Mouse (Mus musculus): ENCODE measurements at regions not wholly inside any gene's neighbourhood (a gene's known extent, or its start where the extent isn't known, plus 50 kb on each side); places are given as distances from the start of the nearest gene placed in this dataset.

DNA sequence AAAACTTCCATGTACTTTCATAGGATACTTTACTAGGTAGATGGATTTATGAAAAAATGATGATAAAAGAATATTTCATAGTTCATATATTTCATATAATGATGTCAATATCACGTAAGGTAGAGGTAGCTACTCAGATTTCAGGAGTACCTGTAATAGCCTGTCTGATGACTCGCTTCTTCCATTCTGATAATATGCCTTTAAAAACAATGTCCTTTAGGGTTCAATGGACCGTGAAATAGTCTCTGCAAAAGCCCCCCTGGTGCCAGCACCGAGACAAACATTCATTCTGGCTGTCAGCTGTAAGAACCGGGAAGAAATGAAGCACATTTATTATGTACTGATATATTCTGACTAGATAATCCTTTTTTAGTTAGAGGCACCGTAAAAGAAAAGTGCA is 449.7 kb downstream of the Plod2 start:
- no peaks in the 10 kb centered on the region for H3K27me3 ChIP-seq (ENCODE audit: control insufficient read depth, insufficient read depth, low read length)
- no peak overlapping the region for H3K4me3 ChIP-seq (ENCODE audit: low read depth, low read length)
- ATAC-seq (ENCODE audit: low FRiP score) = peak; percentile 76; the same call in 1 of the 2 replicates
- no peak overlapping the region for H3K9ac ChIP-seq (ENCODE audit: low read depth, low read length)
- no peaks in the 10 kb centered on the region for H3K4me1 ChIP-seq (replicated peaks; ENCODE audit: control insufficient read depth, insufficient read depth, low read length)
- H3K4me2 ChIP-seq (replicated peaks; ENCODE audit: low read depth, low read length) = no peak overlapping the region
- no peak overlapping the region for H3K27ac ChIP-seq (ENCODE audit: low read depth, low read length)
- no peaks in the 10 kb centered on the region for H3K9me3 ChIP-seq (ENCODE audit: control insufficient read depth, low read length)
- DNase-seq (ENCODE audit: low spot score) = peak; percentile 15
- no peaks in the 10 kb centered on the region for H3K36me3 ChIP-seq (ENCODE audit: control insufficient read depth, insufficient read depth, low read length)
- 37% methylated on average over 6 of the region's 6 CpGs for WGBS

DNA sequence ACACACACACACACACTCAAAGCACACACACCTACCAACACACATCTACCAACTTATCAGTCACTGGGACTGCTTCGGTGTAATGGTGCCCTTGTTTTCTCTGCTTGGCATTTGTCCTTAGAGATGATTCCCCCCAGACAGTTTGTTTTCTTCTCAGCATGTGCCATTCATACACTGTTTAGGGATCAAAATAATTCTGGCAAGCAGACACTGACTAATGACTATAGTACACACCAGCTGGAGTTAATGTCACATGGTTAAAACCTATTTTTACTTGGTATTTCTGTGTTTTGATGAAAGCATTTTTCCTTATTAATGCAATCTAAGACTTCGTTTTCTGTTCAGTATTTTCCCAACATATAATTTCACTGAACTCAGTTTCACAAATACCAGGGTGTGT is 454.1 kb downstream of the Plod2 start:
- H3K4me3 ChIP-seq (ENCODE audit: low read depth, low read length) = no peak overlapping the region
- no peaks in the 10 kb centered on the region for H3K27me3 ChIP-seq (ENCODE audit: control insufficient read depth, insufficient read depth, low read length)
- ATAC-seq (ENCODE audit: low FRiP score) (no peak), DNase-seq (ENCODE audit: low spot score) (no peak)
- H3K4me2 ChIP-seq (replicated peaks; ENCODE audit: low read depth, low read length) = no peak overlapping the region
- H3K36me3 ChIP-seq (ENCODE audit: control insufficient read depth, insufficient read depth, low read length) = no peaks in the 10 kb centered on the region
- no peak overlapping the region for H3K9ac ChIP-seq (ENCODE audit: low read depth, low read length)
- WGBS = 81% methylated on average over 2 of the region's 2 CpGs
- no peaks in the 10 kb centered on the region for H3K9me3 ChIP-seq (ENCODE audit: control insufficient read depth, low read length)
- no peaks in the 10 kb centered on the region for H3K4me1 ChIP-seq (replicated peaks; ENCODE audit: control insufficient read depth, insufficient read depth, low read length)
- no peak overlapping the region for H3K27ac ChIP-seq (ENCODE audit: low read depth, low read length)

DNA sequence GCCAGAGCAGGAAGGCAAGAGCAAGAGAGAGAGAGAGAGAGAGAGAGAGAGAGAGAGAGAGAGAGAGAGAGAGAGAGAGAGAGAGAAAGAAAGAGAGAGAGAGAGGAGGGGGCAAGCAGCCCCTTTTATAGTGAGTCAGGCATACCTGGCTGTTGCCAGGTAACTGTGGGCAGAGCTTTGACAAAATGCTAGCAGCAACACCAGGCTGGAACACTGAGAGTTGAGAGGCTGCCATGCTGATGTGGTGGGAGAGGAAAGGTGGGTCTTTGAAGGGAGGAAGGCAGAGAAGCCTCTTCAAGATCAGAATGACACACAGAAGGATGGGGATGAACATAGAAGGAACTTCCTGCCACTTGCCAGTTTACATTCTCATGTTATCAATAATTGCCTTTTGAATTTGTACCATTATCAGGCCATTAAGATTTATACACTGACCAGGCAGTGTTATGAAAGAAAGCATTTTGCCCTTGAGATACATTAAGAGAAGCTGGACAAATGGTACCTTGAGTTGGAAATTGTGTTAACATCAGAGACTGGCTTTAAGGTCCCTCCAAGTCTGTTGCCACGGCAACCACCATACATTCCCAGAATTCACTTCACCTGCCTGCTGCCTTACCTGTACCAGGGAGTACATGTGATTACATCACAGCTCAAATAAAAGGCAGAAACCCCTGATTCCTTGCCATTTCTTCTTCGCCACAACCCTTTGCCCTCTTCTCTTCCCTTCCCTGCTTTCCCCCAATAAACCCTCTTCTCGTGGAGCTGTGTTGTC is 463.3 kb downstream of the Plod2 start:
- no peaks in the 10 kb centered on the region for H3K9me3 ChIP-seq (ENCODE audit: control insufficient read depth, low read length)
- ATAC-seq (ENCODE audit: low FRiP score) = no peak
- H3K4me1 ChIP-seq (replicated peaks; ENCODE audit: control insufficient read depth, insufficient read depth, low read length) = no peaks in the 10 kb centered on the region
- no peak overlapping the region for H3K27ac ChIP-seq (ENCODE audit: low read depth, low read length)
- DNase-seq (ENCODE audit: low spot score) = no peak
- H3K4me3 ChIP-seq (ENCODE audit: low read depth, low read length) = no peak overlapping the region
- WGBS = 85% methylated on average over 3 of the region's 3 CpGs
- no peak overlapping the region for H3K4me2 ChIP-seq (replicated peaks; ENCODE audit: low read depth, low read length)
- no peak overlapping the region for H3K9ac ChIP-seq (ENCODE audit: low read depth, low read length)
- H3K27me3 ChIP-seq (ENCODE audit: control insufficient read depth, insufficient read depth, low read length) = no peaks in the 10 kb centered on the region
- no peaks in the 10 kb centered on the region for H3K36me3 ChIP-seq (ENCODE audit: control insufficient read depth, insufficient read depth, low read length)

DNA sequence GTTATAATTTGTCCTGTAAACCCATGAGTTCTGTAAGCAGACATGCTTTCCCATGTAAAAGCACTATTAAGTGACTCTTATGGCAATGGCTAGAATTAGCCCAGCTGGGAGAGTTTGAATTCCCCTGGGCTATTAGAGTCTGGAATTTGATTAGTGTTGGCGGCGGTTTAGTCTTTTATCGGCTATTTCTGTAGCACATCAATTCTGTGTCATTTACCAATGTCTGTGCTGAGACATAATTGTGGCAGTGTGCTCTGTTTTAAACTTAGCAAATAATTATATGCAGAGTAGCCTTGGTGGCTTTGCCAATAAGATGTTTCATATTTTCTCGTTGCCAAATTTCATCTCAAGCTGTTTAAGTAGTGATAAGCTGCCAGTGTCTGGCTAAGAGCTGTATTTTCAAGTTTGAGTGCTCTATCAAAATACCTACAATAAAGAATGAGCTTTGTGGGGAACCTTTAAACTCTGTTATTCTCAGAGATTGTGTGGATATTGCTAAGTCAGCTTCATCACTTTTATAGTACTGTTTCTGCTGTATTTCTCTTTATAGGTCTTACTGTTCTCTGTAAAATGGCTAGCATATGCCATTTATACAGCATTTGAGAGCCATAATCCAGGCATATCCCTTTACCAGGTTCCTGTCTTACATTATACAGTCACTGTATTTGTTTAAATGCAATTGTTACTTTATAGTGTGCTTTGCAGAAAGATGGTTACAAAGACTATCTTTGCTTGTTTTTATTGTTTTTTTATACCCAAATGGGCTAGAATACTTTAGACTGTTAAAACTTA is 466.7 kb downstream of the Plod2 start:
- no peaks in the 10 kb centered on the region for H3K27me3 ChIP-seq (ENCODE audit: control insufficient read depth, insufficient read depth, low read length)
- DNase-seq (ENCODE audit: low spot score) = no peak
- peak; percentile 28; the same call in 1 of the 2 replicates for ATAC-seq (ENCODE audit: low FRiP score)

DNA sequence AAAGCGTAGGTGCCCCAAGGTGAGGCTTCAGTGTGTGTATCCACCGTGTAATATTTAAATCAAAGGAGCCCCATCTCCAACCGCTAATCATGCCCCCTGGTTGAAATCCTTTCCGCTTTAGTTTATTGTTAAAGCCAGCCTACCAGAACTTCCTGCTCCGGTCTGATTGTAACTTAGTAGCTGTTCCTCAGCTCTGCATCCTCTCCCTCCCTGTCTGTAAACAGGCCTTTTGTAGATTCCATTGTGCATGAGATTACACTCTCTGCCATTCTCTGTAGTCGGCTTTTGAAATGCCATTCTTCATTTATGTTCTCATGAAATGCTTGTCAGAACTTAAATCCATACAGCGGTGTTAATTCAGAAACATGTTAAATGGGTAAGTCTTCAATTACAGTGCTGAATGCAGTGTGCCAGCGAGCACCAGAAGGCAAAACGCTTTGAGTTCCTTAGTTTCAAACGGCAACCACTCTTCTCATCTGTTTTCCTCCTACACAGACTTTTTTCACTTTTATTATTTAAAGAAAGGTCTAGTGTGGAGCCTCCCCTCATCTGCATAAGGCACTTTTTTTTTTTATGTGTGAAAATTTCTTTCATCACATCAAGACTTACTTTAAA is 502.4 kb downstream of the Plod2 start:
- Histone ChIP-seq H3K27ac (ENCODE audit: low read depth, low read length) (no peak overlapping the region), H3K4me2 (replicated peaks; ENCODE audit: low read depth, low read length) (no peak overlapping the region), H3K4me1 (replicated peaks; ENCODE audit: control insufficient read depth, insufficient read depth, low read length) (no peaks in the 10 kb centered on the region), H3K36me3 (ENCODE audit: control insufficient read depth, insufficient read depth, low read length) (no peaks in the 10 kb centered on the region), H3K9ac (ENCODE audit: low read depth, low read length) (no peak overlapping the region), H3K27me3 (ENCODE audit: control insufficient read depth, insufficient read depth, low read length) (no peaks in the 10 kb centered on the region), H3K4me3 (ENCODE audit: low read depth, low read length) (no peak overlapping the region), H3K9me3 (ENCODE audit: control insufficient read depth, low read length) (no peaks in the 10 kb centered on the region)
- DNase-seq (ENCODE audit: low spot score) (no peak), ATAC-seq (ENCODE audit: low FRiP score) (no peak)
- WGBS = 76% methylated on average over 10 of the region's 10 CpGs

More for the DNA sequence above, 466.7 kb downstream of the Plod2 start:
- no peaks in the 10 kb centered on the region for H3K9me3 ChIP-seq (ENCODE audit: control insufficient read depth, low read length)
- no peak overlapping the region for H3K27ac ChIP-seq (ENCODE audit: low read depth, low read length)
- no peak overlapping the region for H3K4me2 ChIP-seq (replicated peaks; ENCODE audit: low read depth, low read length)
- H3K36me3 ChIP-seq (ENCODE audit: control insufficient read depth, insufficient read depth, low read length) = no peaks in the 10 kb centered on the region
- no peaks in the 10 kb centered on the region for H3K4me1 ChIP-seq (replicated peaks; ENCODE audit: control insufficient read depth, insufficient read depth, low read length)
- WGBS = 77% methylated on average over 4 of the region's 4 CpGs
- H3K4me3 ChIP-seq (ENCODE audit: low read depth, low read length) = no peak overlapping the region
- no peak overlapping the region for H3K9ac ChIP-seq (ENCODE audit: low read depth, low read length)

DNA sequence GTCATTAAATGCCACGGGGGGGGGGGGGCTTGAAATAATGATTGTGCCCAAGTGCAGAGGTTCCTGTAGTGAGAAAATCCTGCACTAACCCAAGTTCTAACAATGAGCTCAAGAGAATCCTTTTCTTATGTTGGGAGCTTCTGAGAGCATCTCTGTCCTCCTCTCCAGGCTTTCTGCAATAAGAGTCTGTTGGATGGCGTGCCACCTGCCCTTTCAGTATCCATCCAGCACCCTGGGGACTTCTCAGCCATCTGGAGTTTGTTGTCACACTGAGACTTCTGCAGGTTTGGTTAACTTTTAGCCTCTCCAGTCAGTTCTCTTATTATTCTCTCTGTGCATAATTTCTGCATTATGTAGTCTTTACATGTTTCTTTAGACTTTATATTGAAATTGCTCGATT is 530.1 kb downstream of the Plod2 start:
- H3K4me2 ChIP-seq (replicated peaks; ENCODE audit: low read depth, low read length) = no peak overlapping the region
- ATAC-seq (ENCODE audit: low FRiP score) (no peak), DNase-seq (ENCODE audit: low spot score) (no peak)
- H3K27ac ChIP-seq (ENCODE audit: low read depth, low read length) = no peak overlapping the region
- no peaks in the 10 kb centered on the region for H3K4me1 ChIP-seq (replicated peaks; ENCODE audit: control insufficient read depth, insufficient read depth, low read length)
- no peak overlapping the region for H3K9ac ChIP-seq (ENCODE audit: low read depth, low read length)
- H3K9me3 ChIP-seq (ENCODE audit: control insufficient read depth, low read length) = no peaks in the 10 kb centered on the region
- no peaks in the 10 kb centered on the region for H3K27me3 ChIP-seq (ENCODE audit: control insufficient read depth, insufficient read depth, low read length)
- WGBS = 68% methylated on average over 3 of the region's 3 CpGs
- H3K36me3 ChIP-seq (ENCODE audit: control insufficient read depth, insufficient read depth, low read length) = no peaks in the 10 kb centered on the region
- no peak overlapping the region for H3K4me3 ChIP-seq (ENCODE audit: low read depth, low read length)

DNA sequence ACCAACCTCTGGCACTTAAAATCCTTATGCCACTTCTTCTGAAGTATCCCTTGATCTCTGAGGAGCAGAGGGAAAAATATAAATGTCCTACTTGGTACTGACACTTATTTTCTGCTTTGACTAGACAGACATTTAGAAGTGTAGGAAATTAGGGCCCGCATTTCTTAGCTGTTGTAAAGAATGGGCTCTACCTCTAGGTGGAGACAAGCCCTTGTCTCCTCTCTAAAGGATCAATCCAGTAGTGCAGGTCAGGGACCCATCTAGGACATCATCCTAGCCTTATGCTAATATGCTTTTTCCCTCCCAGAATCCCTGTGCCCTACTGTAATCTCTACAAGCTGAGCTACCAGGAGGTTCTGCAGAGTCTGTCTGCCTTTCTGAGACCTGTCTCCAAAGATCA is 541.1 kb downstream of the Plod2 start:
- Histone ChIP-seq H3K4me1 (replicated peaks; ENCODE audit: control insufficient read depth, insufficient read depth, low read length) (no peaks in the 10 kb centered on the region), H3K27ac (ENCODE audit: low read depth, low read length) (no peak overlapping the region), H3K4me3 (ENCODE audit: low read depth, low read length) (no peak overlapping the region), H3K4me2 (replicated peaks; ENCODE audit: low read depth, low read length) (no peak overlapping the region), H3K36me3 (ENCODE audit: control insufficient read depth, insufficient read depth, low read length) (no peaks in the 10 kb centered on the region), H3K27me3 (ENCODE audit: control insufficient read depth, insufficient read depth, low read length) (no peaks in the 10 kb centered on the region), H3K9ac (ENCODE audit: low read depth, low read length) (no peak overlapping the region), H3K9me3 (ENCODE audit: control insufficient read depth, low read length) (no peaks in the 10 kb centered on the region)
- ATAC-seq (ENCODE audit: low FRiP score) (peak; percentile 43; the same call in 1 of the 2 replicates), DNase-seq (ENCODE audit: low spot score) (no peak)
- 92% methylated on average over 1 of the region's 1 CpGs for WGBS

DNA sequence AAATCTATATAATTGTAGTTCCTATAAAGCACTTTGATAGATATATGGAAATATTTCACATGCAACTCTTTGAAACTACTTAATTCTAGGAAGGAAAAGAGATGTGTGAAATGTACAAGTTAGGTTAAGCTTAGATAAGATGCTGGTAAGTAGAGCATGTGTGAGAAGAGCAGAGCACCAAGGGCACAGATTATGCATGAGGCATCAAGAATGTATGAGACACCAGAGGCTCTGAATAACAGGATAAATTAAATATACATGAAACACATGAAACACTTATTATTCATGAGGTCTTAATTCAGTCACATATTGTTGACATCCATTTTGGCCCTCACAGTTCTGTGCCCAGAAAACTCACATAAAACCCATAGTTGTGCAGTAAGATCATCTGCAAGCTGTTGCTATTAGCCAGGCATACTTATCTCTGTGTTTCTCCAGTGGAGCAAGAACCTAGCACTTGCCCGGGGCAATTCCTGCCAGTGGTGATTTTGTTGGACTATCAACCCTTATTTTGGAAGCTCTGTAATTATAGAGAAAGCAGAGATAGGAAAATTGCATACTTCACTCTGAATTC is 556.1 kb downstream of the Plod2 start:
- 83% methylated on average over 1 of the region's 1 CpGs for WGBS
- H3K27me3 ChIP-seq (ENCODE audit: control insufficient read depth, insufficient read depth, low read length) = no peaks in the 10 kb centered on the region
- H3K4me1 ChIP-seq (replicated peaks; ENCODE audit: control insufficient read depth, insufficient read depth, low read length) = no peaks in the 10 kb centered on the region
- H3K9ac ChIP-seq (ENCODE audit: low read depth, low read length) = no peak overlapping the region
- H3K4me3 ChIP-seq (ENCODE audit: low read depth, low read length) = no peak overlapping the region
- DNase-seq (ENCODE audit: low spot score) = no peak
- no peak overlapping the region for H3K27ac ChIP-seq (ENCODE audit: low read depth, low read length)
- no peaks in the 10 kb centered on the region for H3K36me3 ChIP-seq (ENCODE audit: control insufficient read depth, insufficient read depth, low read length)
- ATAC-seq (ENCODE audit: low FRiP score) = 0 out of 2 replicates have a peak, but pooled peaks have one; percentile 6
- no peak overlapping the region for H3K4me2 ChIP-seq (replicated peaks; ENCODE audit: low read depth, low read length)
- no peaks in the 10 kb centered on the region for H3K9me3 ChIP-seq (ENCODE audit: control insufficient read depth, low read length)
